Mouse (Mus musculus) embryo, embryonic 10.5 days (tissue): ENCODE data around the gene Gm13305.
"Not testable (repeated sequence)": the region's sequence is repeated elsewhere in the genome, so short reads cannot be mapped to it uniquely, and the experiment has no call there.

ENCODE experiments used
- DNase-seq: peaks from one replicate; pipeline ENCODE4 v3.0.0-alpha.2; 2015; ENCODE audit warnings: low spot score

Gm13305 gene

DNA sequence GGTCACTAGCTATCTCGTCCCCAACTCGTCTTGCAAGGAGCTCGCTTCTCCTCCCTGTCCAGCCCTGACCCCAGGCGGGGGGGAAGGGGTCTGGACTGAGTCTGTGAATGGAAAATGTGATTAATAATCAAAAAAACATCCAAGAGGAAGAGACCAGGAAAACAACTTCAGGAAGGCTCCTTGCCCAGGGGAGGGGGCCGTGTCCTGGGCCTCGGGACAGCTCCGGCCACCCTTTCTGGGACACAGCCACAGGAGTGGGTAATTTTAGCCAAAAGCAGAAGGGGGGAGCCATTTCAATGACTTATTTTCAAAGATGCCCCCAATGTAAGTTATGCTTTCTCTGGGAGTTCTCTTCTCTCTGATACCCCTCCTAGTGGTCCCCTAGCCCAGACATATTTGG lies at the start of gene Gm13305:
Gene Gm13305, minus strand, starts transcription at position 101 of the 400 bp plus-strand sequence.
- not testable (repeated sequence) for DNase-seq

DNA sequence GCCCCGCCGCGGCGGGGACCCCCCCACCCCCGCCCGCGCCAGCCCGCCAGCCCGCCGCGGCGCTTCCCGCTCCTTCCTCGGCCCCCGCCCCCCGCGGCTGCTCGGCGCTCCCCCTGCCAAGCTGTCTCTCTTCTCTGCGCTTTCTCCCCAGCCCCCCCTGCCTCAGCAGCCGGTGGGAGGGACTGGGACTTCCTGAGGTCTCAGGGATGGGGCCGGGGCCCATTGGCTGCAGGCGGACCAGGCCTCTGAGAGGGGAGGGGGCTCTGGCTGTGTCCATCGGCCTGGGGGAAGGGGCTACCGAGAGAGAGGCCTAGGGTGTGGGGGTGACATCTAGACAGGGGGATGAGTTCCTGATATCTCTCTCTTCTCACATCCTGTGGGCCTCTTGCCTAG lies 16.6 kb upstream of the Gm13305 start:
- not testable (repeated sequence) for DNase-seq

DNA sequence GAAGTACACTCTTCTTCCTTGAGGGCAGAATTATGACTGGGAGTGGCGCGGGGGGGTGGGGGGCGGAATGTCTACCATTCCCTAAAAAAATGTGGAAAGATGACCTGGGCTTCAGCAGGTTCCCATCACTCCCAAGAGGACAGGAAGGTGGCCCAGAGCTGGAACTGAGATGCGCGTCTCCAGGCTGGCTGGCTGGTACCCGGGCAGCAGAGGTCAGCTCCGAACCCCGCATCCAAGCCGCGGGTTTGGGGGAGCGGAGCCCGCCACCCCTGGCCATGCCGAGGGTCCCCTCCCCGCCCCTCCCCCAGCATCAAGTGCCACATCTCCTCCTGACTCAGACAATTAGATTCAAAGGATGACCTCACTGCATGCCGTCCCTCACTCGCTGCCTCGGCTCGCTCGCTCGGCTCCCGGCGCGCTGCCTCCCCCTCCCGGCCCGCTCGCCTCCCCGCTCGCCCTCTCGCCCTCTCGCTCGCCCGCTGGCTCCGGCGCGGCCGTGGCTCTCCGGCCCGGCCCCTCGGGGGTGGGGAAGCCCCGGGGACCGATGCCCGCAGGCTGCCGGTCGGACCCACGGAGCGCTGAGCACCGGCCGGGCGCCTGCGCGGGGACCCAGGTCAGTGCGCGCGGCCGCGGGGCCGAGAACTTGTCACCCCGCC lies 16.0 kb upstream of the Gm13305 start:
- not testable (repeated sequence) for DNase-seq

DNA sequence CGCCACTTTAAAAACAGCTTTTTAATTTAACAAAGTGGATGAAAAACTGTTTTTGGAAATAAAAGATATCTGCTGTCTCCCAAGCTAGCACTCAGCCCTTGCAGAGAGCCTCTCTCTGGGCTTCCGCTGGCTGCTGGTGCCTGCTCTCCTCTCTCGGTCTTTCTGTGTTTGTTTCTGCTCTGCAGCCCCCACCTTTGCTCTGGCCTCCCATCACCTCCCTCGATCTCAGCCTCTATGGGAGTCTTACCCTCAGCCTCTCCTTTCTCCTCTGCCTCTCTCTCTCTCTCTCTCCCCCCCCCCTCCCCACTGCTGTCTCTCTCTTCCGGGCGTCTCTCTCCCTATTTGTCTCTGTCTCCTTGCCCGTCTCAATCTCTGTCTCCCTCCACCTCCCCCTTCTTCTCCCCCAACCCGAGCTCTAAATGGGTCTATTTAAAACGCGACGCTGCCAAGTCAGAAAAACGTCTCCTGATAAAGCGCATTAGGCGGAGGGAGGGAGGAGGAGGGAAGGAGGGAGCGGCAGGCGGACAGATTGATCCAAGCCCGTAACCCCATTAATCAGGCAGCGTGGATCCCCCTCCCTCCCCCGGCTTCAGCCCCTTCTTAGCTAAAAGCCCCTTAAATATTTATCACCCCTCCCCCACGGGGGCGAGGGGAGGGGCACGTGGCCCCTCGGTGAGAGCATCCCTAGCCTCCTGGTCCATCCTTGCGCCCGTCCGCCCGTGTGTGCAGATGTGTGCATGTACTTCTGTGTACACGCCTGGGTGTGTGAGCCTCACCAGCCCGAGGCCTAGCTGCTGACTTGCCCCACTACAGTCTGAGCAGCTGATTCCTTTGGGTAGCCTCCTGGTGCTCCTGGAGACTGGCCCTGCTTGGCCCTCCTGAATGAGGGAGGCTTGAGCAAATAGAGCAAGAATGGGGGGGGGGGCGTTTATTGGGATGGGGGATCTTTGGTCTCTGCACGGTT lies 15.1 kb upstream of the Gm13305 start:
- DNase-seq, result not testable (repeated sequence)

DNA sequence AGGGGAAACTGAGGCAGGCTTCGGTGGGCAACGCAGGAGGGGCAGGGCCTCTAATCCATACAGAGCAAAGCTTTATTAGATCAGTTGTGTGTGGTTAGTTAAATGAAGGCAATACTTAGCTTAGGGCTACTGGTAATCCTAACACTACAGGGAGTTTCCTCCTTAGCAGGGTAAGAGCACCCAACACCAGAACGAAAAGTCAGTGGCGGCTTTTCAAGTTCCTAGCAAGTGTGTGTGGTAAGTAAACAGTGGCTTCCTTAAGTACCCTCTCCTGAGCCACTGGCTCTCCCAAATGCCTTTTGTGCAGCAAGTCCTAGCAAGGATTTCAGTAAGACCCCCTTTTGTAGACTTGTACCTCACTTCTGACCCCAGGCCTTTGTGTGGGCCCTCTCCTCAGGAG lies 9.8 kb upstream of the Gm13305 start:
- DNase-seq, result not testable (repeated sequence)

DNA sequence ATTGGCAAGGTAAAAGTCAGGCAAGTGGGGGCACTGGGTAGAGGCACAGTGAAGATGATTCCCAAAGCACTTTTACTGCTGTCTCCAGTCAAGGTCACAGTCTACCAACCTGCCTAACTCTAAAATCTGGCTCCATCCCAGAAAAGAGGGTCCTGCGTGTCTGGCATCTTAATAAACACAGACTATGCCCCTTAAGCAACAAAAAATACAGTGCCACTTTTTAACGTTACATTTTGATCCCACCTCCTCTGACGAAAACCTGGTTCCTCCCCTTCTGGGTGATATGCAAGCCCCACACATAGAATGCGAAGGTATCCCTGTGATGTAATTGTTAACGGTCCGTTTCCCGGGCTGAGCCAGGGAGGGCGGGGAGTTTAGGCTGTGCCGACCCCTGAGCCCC lies 15.3 kb downstream of the Gm13305 start, which contains the start of gene Gm13306:
Gene Gm13306, plus strand, starts transcription at position 301 of the 400 bp plus-strand sequence.
- not testable (repeated sequence) for DNase-seq

DNA sequence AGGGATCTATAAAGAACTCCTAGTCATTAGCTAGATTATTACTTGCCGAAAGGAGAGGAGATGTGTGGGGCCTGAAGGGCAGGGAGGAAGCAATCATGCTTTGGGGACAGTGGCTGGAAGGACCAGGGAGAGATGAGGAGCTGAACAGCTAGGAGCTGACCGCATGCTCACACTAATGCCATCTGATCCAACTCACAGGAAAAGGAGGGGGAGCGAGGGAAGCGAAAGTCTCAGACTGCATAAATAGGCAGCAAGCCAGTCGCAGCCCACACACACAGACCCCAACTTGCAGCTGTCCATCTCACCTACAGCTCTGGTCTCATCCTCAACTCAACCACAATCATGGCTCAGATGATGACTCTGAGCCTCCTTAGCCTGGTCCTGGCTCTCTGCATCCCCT lies 53.9 kb downstream of the Gm13305 start, which contains the start of gene Gm13304:
Gene Gm13304, plus strand, starts transcription at position 301 of the 400 bp plus-strand sequence.
- not testable (repeated sequence) for DNase-seq
